ENCODE assay signal across 7 mouse cellular contexts in the genomic region with DNA sequence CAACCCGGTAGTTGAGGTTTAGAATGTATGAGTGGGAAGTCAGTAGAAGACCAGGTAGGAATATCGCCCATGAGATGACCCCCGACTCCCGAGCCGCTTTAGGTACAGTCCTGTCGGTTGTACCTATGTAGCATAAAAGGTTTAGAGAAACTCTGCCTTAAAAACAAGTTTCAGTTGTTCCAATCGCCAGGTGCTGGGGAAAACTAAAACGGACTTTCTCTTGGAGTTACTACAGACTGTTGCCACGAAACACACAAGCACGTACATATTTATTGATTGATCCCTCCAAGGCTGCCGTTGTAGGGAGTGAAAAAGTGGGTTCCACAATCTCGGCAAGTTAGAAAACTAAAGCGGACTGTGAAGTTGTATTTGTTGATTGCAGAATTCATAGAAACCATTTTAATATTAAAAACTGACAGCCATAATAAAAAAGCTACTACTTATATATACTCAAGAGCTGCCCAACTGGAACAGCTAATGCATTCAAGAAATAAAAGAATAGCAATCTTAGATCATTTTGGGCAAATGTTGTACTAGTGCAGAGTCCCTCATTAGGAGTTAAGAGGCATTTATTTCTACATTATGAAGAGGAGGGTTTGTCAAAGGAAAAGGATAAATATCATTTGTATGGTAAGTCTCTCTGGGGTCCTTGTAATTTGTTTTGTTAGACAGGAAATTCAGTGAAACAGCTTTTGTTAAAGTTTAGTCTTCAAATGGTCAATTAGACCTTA. TPM values are rescaled to one million over a fixed set of nuclear protein-coding genes. Genes with fewer than 3 reads are reported as not detected.
DNase-seq lines count a peak whose midpoint lies in the region; ATAC-seq and TF ChIP-seq lines count a peak whose summit lies in the region.

No protein-coding gene starts in this region.

- H3K4me2 ChIP-seq in embryonic facial prominence, embryonic 13.5 days: peak overlapping the region; percentile 73
- peak overlapping the region; percentile 62 for H3K4me2 ChIP-seq in intestine, postnatal 0 days (replicated peaks; ENCODE audit: low read depth)

- no peaks in the 10 kb centered on the region for H3K9me3 ChIP-seq in megakaryocyte, embryonic 14.5 days
- no peaks in the 10 kb centered on the region for H3K9me3 ChIP-seq in embryonic facial prominence, embryonic 13.5 days
- H3K9me3 ChIP-seq in intestine, postnatal 0 days (ENCODE audit: control insufficient read depth): no peaks in the 10 kb centered on the region

- peak overlapping the region; percentile 100 for H3K4me3 ChIP-seq in megakaryocyte, embryonic 14.5 days (replicated peaks)
- H3K4me3 ChIP-seq in embryonic facial prominence, embryonic 13.5 days: peak overlapping the region; percentile 96
- H3K4me3 ChIP-seq in intestine, postnatal 0 days (ENCODE audit: low read depth, low read length): peak overlapping the region; percentile 97
- H3K4me3 ChIP-seq in small intestine, adult 2 months (ENCODE audit: low read depth, low read length): peak overlapping the region; percentile 80

- no peak for DNase-seq in urinary bladder, postnatal 4 days (ENCODE audit: low spot score in 2 of 2)
- no peak for DNase-seq in layer of hippocampus, adult 8-10 months (ENCODE audit: low spot score in 2 of 2)

- H3K4me1 ChIP-seq in megakaryocyte, embryonic 14.5 days: peaks cover 36% of the 10 kb centered on the region
- peaks cover 12% of the 10 kb centered on the region for H3K4me1 ChIP-seq in embryonic facial prominence, embryonic 13.5 days
- H3K4me1 ChIP-seq in intestine, postnatal 0 days (replicated peaks; ENCODE audit: control insufficient read depth, insufficient read depth, low read length): no peaks in the 10 kb centered on the region
- peaks cover 4% of the 10 kb centered on the region; the same call in 1 of the 2 replicates for H3K4me1 ChIP-seq in small intestine, adult 2 months (ENCODE audit: control insufficient read depth, insufficient read depth, insufficient read length, low read length)

- no peak for TF ChIP-seq POLR2A in small intestine, adult 2 months (IDR thresholded peaks at IDR 0.05; ENCODE audit: low read depth, low read length)

- H3K36me3 ChIP-seq in megakaryocyte, embryonic 14.5 days (replicated peaks; ENCODE audit: low read length): peaks cover 16% of the 10 kb centered on the region
- no peaks in the 10 kb centered on the region for H3K36me3 ChIP-seq in embryonic facial prominence, embryonic 13.5 days
- no peaks in the 10 kb centered on the region for H3K36me3 ChIP-seq in intestine, postnatal 0 days (ENCODE audit: control insufficient read depth, insufficient read depth)
- no peaks in the 10 kb centered on the region for H3K36me3 ChIP-seq in small intestine, adult 2 months (ENCODE audit: control insufficient read depth, insufficient read depth, low read length)

- no peaks in the 10 kb centered on the region for H3K27me3 ChIP-seq in megakaryocyte, embryonic 14.5 days (replicated peaks)
- H3K27me3 ChIP-seq in embryonic facial prominence, embryonic 13.5 days: no peaks in the 10 kb centered on the region
- H3K27me3 ChIP-seq in intestine, postnatal 0 days (replicated peaks; ENCODE audit: control insufficient read depth, insufficient read depth, low read length): no peaks in the 10 kb centered on the region
- no peaks in the 10 kb centered on the region for H3K27me3 ChIP-seq in small intestine, adult 2 months (ENCODE audit: control insufficient read depth, insufficient read depth, low read length)

- ATAC-seq in megakaryocyte, adult 5-6 weeks (ENCODE audit: poor library complexity, severe bottlenecking): no peak
- ATAC-seq in embryonic facial prominence, embryonic 13.5 days (ENCODE audit: insufficient number of reproducible peaks, insufficient read depth, low FRiP score, low TSS enrichment, low read depth): no peak
- ATAC-seq in intestine, postnatal 0 days: no peak

- peak overlapping the region; percentile 100 for H3K9ac ChIP-seq in embryonic facial prominence, embryonic 13.5 days
- peak overlapping the region; percentile 93 for H3K9ac ChIP-seq in intestine, postnatal 0 days (ENCODE audit: low read depth, low read length)

- TF ChIP-seq CTCF in intestine, postnatal 0 days (IDR thresholded peaks at IDR 0.05; ENCODE audit: low read depth): no peak
- TF ChIP-seq CTCF in small intestine, adult 2 months (IDR thresholded peaks at IDR 0.05; ENCODE audit: extremely low read depth, insufficient read length, insufficient replicate concordance, low read depth, low read length): no peak

- peak overlapping the region; percentile 99 for H3K27ac ChIP-seq in embryonic facial prominence, embryonic 13.5 days
- peak overlapping the region; percentile 97 for H3K27ac ChIP-seq in intestine, postnatal 0 days (ENCODE audit: low read depth, low read length)
- no peak overlapping the region for H3K27ac ChIP-seq in small intestine, adult 2 months (ENCODE audit: insufficient read depth, low read depth, low read length)

- WGBS in embryonic facial prominence, embryonic 13.5 days: 4% methylated on average over 13 of the region's 13 CpGs
- under 1% methylated on average over 13 of the region's 13 CpGs for WGBS in intestine, postnatal 0 days
- WGBS in small intestine, adult 2 months: 1% methylated on average over 13 of the region's 13 CpGs

RNA-seq across cellular contexts. Expression of gene Ppp4r3b, which starts 1.2 kb away (rescaled TPM):
- polyA plus RNA-seq in megakaryocyte, embryonic 14.5 days (2012; ENCODE audit: insufficient read depth, low replicate concordance): 5.2 TPM in 1 of 2 replicates, not detected in the other
- total RNA-seq in megakaryocyte, adult 5-6 weeks (2015): 89.9 and 105 TPM in 2 replicates
- 162 and 172 TPM in 2 replicates for total RNA-seq in megakaryocyte, adult 5-6 weeks (2017)
- 107 and 111 TPM in 2 replicates for polyA plus RNA-seq in embryonic facial prominence, embryonic 13.5 days (2015; fragmentation: Nextera tagmentation; extraction: Ambion mirVana)
- polyA plus RNA-seq in intestine, postnatal 0 days (2015; fragmentation: Nextera tagmentation; extraction: Ambion mirVana): 47.4 and 47.7 TPM in 2 replicates
- polyA plus RNA-seq in small intestine, adult 2 months (2012; rRNA removed): 2.6 and 6.4 TPM in 2 replicates
- 10 to 100 TPM; 51.9 to 63.9 (median 56.3) TPM for total RNA-seq in layer of hippocampus, adult 8-10 months (2022)

RNA-seq across cellular contexts. Expression of gene Pnpt1, which starts 43.3 kb away (rescaled TPM):
- polyA plus RNA-seq in megakaryocyte, embryonic 14.5 days (2012; ENCODE audit: insufficient read depth, low replicate concordance): 13.4 and 42.9 TPM in 2 replicates
- total RNA-seq in megakaryocyte, adult 5-6 weeks (2015): 39.8 and 41.3 TPM in 2 replicates
- total RNA-seq in megakaryocyte, adult 5-6 weeks (2017): 39.0 and 39.9 TPM in 2 replicates
- polyA plus RNA-seq in embryonic facial prominence, embryonic 13.5 days (2015; fragmentation: Nextera tagmentation; extraction: Ambion mirVana): 37.8 and 38.2 TPM in 2 replicates
- polyA plus RNA-seq in intestine, postnatal 0 days (2015; fragmentation: Nextera tagmentation; extraction: Ambion mirVana): 14.3 and 15.8 TPM in 2 replicates
- polyA plus RNA-seq in small intestine, adult 2 months (2012; rRNA removed): 1.7 and 2.6 TPM in 2 replicates
- total RNA-seq in layer of hippocampus, adult 8-10 months (2022): 10 to 100 TPM; 24.4 to 29.0 (median 26.2) TPM
